Mouse (Mus musculus): ENCODE measurements around the gene Ip6k2.

Ip6k2 gene

GRCm38 (mm10) chr9:108783548-108784463 lies at the start of gene Ip6k2:
TSS of gene Ip6k2 (plus strand) at chr9:108783796.
- Histone ChIP-seq H3K4me1 (replicated peaks; ENCODE audit: low read depth, low read length) (peaks cover 57% of the 10 kb centered on the region), H3K9me3 (ENCODE audit: low read length) (no peaks in the 10 kb centered on the region), H3K27me3 (ENCODE audit: insufficient read depth, low read length) (no peaks in the 10 kb centered on the region), H3K36me3 (ENCODE audit: insufficient read depth, low read length) (peaks cover 25% of the 10 kb centered on the region), H3K4me3 (replicated peaks; ENCODE audit: low read length) (peak within 1 kb of the TSS; percentile 89)
- no peak for TF ChIP-seq POU5F1 (IDR thresholded peaks at IDR 0.05; ENCODE audit: borderline replicate concordance, low read length)
- no peak for TF ChIP-seq NANOG (IDR thresholded peaks at IDR 0.05; ENCODE audit: borderline replicate concordance, low read length)

- Histone ChIP-seq H3K27me3 (ENCODE audit: insufficient read depth, low read length) (no peaks in the 10 kb centered on the region), H3K4me1 (replicated peaks; ENCODE audit: low read depth, low read length) (peaks cover 12% of the 10 kb centered on the region), H3K4me3 (replicated peaks; ENCODE audit: low read length) (no peak overlapping the region), H3K9me3 (ENCODE audit: low read length) (no peaks in the 10 kb centered on the region), H3K36me3 (ENCODE audit: insufficient read depth, low read length) (peaks cover 30% of the 10 kb centered on the region)
- no peak for TF ChIP-seq NANOG (IDR thresholded peaks at IDR 0.05; ENCODE audit: borderline replicate concordance, low read length)
- no peak for TF ChIP-seq POU5F1 (IDR thresholded peaks at IDR 0.05; ENCODE audit: borderline replicate concordance, low read length)
- TF ChIP-seq CTCF (conservative IDR thresholded peaks at IDR 0.05; ENCODE audit: low read length): no peak
Measured at GRCm38 (mm10) chr9:108734626-108735025, 49.0 kb upstream of the Ip6k2 start.

- no peaks in the 10 kb centered on the region for H3K4me1 ChIP-seq (replicated peaks; ENCODE audit: low read depth, low read length)
- peaks cover 35% of the 10 kb centered on the region for H3K36me3 ChIP-seq (ENCODE audit: insufficient read depth, low read length)
- H3K9me3 ChIP-seq (ENCODE audit: low read length): no peaks in the 10 kb centered on the region
- H3K4me3 ChIP-seq (replicated peaks; ENCODE audit: low read length): no peak overlapping the region
- TF ChIP-seq NANOG (IDR thresholded peaks at IDR 0.05; ENCODE audit: borderline replicate concordance, low read length) (no peak), CTCF (conservative IDR thresholded peaks at IDR 0.05; ENCODE audit: low read length) (no peak), POU5F1 (IDR thresholded peaks at IDR 0.05; ENCODE audit: borderline replicate concordance, low read length) (no peak)
- H3K27me3 ChIP-seq (ENCODE audit: insufficient read depth, low read length): no peaks in the 10 kb centered on the region
Measured at GRCm38 (mm10) chr9:108739239-108739638, 44.4 kb upstream of the Ip6k2 start.

GRCm38 (mm10) chr9:108740062-108740461 lies 43.5 kb upstream of the Ip6k2 start:
- no peaks in the 10 kb centered on the region for H3K4me1 ChIP-seq (replicated peaks; ENCODE audit: low read depth, low read length)
- H3K27me3 ChIP-seq (ENCODE audit: insufficient read depth, low read length): no peaks in the 10 kb centered on the region
- no peaks in the 10 kb centered on the region for H3K9me3 ChIP-seq (ENCODE audit: low read length)
- peaks cover 36% of the 10 kb centered on the region for H3K36me3 ChIP-seq (ENCODE audit: insufficient read depth, low read length)
- peak; percentile 29 for TF ChIP-seq CTCF (conservative IDR thresholded peaks at IDR 0.05; ENCODE audit: low read length)
- no peak for TF ChIP-seq NANOG (IDR thresholded peaks at IDR 0.05; ENCODE audit: borderline replicate concordance, low read length)
- TF ChIP-seq POU5F1 (IDR thresholded peaks at IDR 0.05; ENCODE audit: borderline replicate concordance, low read length): no peak
- no peak overlapping the region for H3K4me3 ChIP-seq (replicated peaks; ENCODE audit: low read length)

GRCm38 (mm10) chr9:108742048-108742447 lies 41.5 kb upstream of the Ip6k2 start:
- Histone ChIP-seq H3K4me1 (replicated peaks; ENCODE audit: low read depth, low read length) (peaks cover 9% of the 10 kb centered on the region; the same call in 1 of the 2 replicates), H3K9me3 (ENCODE audit: low read length) (no peaks in the 10 kb centered on the region), H3K27me3 (ENCODE audit: insufficient read depth, low read length) (no peaks in the 10 kb centered on the region), H3K36me3 (ENCODE audit: insufficient read depth, low read length) (peaks cover 49% of the 10 kb centered on the region), H3K4me3 (replicated peaks; ENCODE audit: low read length) (no peak overlapping the region)
- TF ChIP-seq POU5F1 (IDR thresholded peaks at IDR 0.05; ENCODE audit: borderline replicate concordance, low read length) (no peak), CTCF (conservative IDR thresholded peaks at IDR 0.05; ENCODE audit: low read length) (no peak), NANOG (IDR thresholded peaks at IDR 0.05; ENCODE audit: borderline replicate concordance, low read length) (no peak)

GRCm38 (mm10) chr9:108746876-108747499 lies 36.6 kb upstream of the Ip6k2 start:
- TF ChIP-seq NANOG (IDR thresholded peaks at IDR 0.05; ENCODE audit: borderline replicate concordance, low read length) (no peak), POU5F1 (IDR thresholded peaks at IDR 0.05; ENCODE audit: borderline replicate concordance, low read length) (no peak), CTCF (conservative IDR thresholded peaks at IDR 0.05; ENCODE audit: low read length) (no peak)
- Histone ChIP-seq H3K9me3 (ENCODE audit: low read length) (peaks cover 3% of the 10 kb centered on the region), H3K4me1 (replicated peaks; ENCODE audit: low read depth, low read length) (peaks cover 34% of the 10 kb centered on the region), H3K4me3 (replicated peaks; ENCODE audit: low read length) (no peak overlapping the region), H3K36me3 (ENCODE audit: insufficient read depth, low read length) (peaks cover 58% of the 10 kb centered on the region), H3K27me3 (ENCODE audit: insufficient read depth, low read length) (no peaks in the 10 kb centered on the region)

GRCm38 (mm10) chr9:108747694-108748093 lies 35.9 kb upstream of the Ip6k2 start:
- TF ChIP-seq CTCF (conservative IDR thresholded peaks at IDR 0.05; ENCODE audit: low read length) (0 out of 2 replicates have a peak, but pooled peaks have one; percentile 4), POU5F1 (IDR thresholded peaks at IDR 0.05; ENCODE audit: borderline replicate concordance, low read length) (no peak)
- H3K27me3 ChIP-seq (ENCODE audit: insufficient read depth, low read length): no peaks in the 10 kb centered on the region

GRCm38 (mm10) chr9:108748600-108749183 lies 34.9 kb upstream of the Ip6k2 start:
- peaks cover 51% of the 10 kb centered on the region for H3K36me3 ChIP-seq (ENCODE audit: insufficient read depth, low read length)
- peaks cover 43% of the 10 kb centered on the region for H3K4me1 ChIP-seq (replicated peaks; ENCODE audit: low read depth, low read length)
- peaks cover 11% of the 10 kb centered on the region for H3K9me3 ChIP-seq (ENCODE audit: low read length)
- H3K4me3 ChIP-seq (replicated peaks; ENCODE audit: low read length): no peak overlapping the region
- no peak for TF ChIP-seq POU5F1 (IDR thresholded peaks at IDR 0.05; ENCODE audit: borderline replicate concordance, low read length)
- TF ChIP-seq NANOG (IDR thresholded peaks at IDR 0.05; ENCODE audit: borderline replicate concordance, low read length): no peak
- no peak for TF ChIP-seq CTCF (conservative IDR thresholded peaks at IDR 0.05; ENCODE audit: low read length)
- no peaks in the 10 kb centered on the region for H3K27me3 ChIP-seq (ENCODE audit: insufficient read depth, low read length)

More at GRCm38 (mm10) chr9:108747694-108748093, 35.9 kb upstream of the Ip6k2 start:
- peaks cover 39% of the 10 kb centered on the region for H3K4me1 ChIP-seq (replicated peaks; ENCODE audit: low read depth, low read length)
- peaks cover 58% of the 10 kb centered on the region for H3K36me3 ChIP-seq (ENCODE audit: insufficient read depth, low read length)
- peaks cover 6% of the 10 kb centered on the region for H3K9me3 ChIP-seq (ENCODE audit: low read length)
- H3K4me3 ChIP-seq (replicated peaks; ENCODE audit: low read length): no peak overlapping the region
